Mouse (Mus musculus) kidney, adult 2 months (tissue): Measurements from ENCODE around the gene Adh5.

Source experiments
- CTCF ChIP-seq: fragments of 200-500 bp; conservative IDR thresholded peaks from 2 replicates; pipeline ENCODE4 v1.5.1; 2011; ENCODE audit warnings: low read depth, mild to moderate bottlenecking, control low read depth, low read length, moderate library complexity, mixed read lengths; ENCODE audit not compliant: insufficient read depth, insufficient read length
- POLR2A ChIP-seq: fragments of 200-500 bp; IDR thresholded peaks from one replicate; pipeline ENCODE4 v1.6.1; 2011; ENCODE audit warnings: low read depth, low read length, control low read depth

- no peak for TF ChIP-seq CTCF
- TF ChIP-seq POLR2A, result peak; percentile 45
Measured at GRCm38 (mm10) chr3:138489327-138490033, 46.6 kb downstream of the Adh5 start, which contains the start of gene Metap1.
